Mouse (Mus musculus) liver, postnatal 0 days (tissue): ENCODE measurements around the gene Stk11ip. TPM values are rescaled to one million over a fixed set of nuclear protein-coding genes. Genes with fewer than 3 reads are reported as not detected.

Experiments used
- ATAC-seq: fragments of 200-750 bp; cut with Nextera tagmentation; 2 replicates; pipeline ENCODE4 v1.8.0; 2017; ENCODE audit warnings: mild to moderate bottlenecking, moderate library complexity
- DNase-seq: peaks from one replicate; pipeline ENCODE4 v3.0.0-alpha.2; 2016
- H3K27ac ChIP-seq: fragments of 300-500 bp; sonication (generic); 2 replicates; pipeline ENCODE4 v1.5.1; 2014; ENCODE audit warnings: antibody characterized with exemption, moderate library complexity, mild to moderate bottlenecking, low read depth
- H3K27me3 ChIP-seq: fragments of 300-500 bp; sonication (generic); 2 replicates; pipeline ENCODE4 v1.6.1; 2014; ENCODE audit warnings: low read length, control low read depth, mixed read lengths; ENCODE audit not compliant: insufficient read depth
- H3K36me3 ChIP-seq: fragments of 300-500 bp; sonication (generic); replicated peaks from 2 replicates; pipeline ENCODE4 v1.6.1; 2014; ENCODE audit warnings: mild to moderate bottlenecking, control low read depth, low read length, moderate library complexity, mixed read lengths; ENCODE audit not compliant: insufficient read depth
- H3K4me1 ChIP-seq: fragments of 300-500 bp; sonication (generic); 2 replicates; pipeline ENCODE4 v1.6.1; 2014; ENCODE audit warnings: antibody characterized with exemption, mild to moderate bottlenecking, control low read depth; ENCODE audit not compliant: insufficient read depth
- H3K4me2 ChIP-seq: fragments of 300-500 bp; sonication (generic); 2 replicates; pipeline ENCODE4 v1.6.1; 2014; ENCODE audit warnings: low read depth, mild to moderate bottlenecking, low read length, moderate library complexity, mixed read lengths
- H3K4me3 ChIP-seq: fragments of 300-500 bp; sonication (generic); 2 replicates; pipeline ENCODE4 v1.5.1; 2014; ENCODE audit warnings: low read depth, low read length
- H3K9ac ChIP-seq: fragments of 300-500 bp; sonication (generic); replicated peaks from 2 replicates; pipeline ENCODE4 v1.6.1; 2014; ENCODE audit warnings: mild to moderate bottlenecking, moderate library complexity
- H3K9me3 ChIP-seq: fragments of 300-500 bp; sonication (generic); 2 replicates; pipeline ENCODE4 v1.6.1; 2016; ENCODE audit warnings: mild to moderate bottlenecking, control low read depth, low read length, mixed read lengths
- CTCF ChIP-seq: sonication (generic); IDR thresholded peaks from 2 replicates; pipeline ENCODE4 v1.5.1; 2016; ENCODE audit warnings: antibody characterized with exemption, low read depth
- EP300 ChIP-seq: IDR thresholded peaks from 2 replicates; pipeline ENCODE4 v1.6.1; 2016; ENCODE audit warnings: antibody characterized with exemption, low read depth, mild to moderate bottlenecking
- WGBS: fragments of 180-500 bp; shearing (Covaris S2); extraction: QIAGEN DNeasy Blood & Tissue Kit; methylation state at CpG from one replicate; pipeline ENCODE4 v1.1.7; 2014; ENCODE audit not compliant: insufficient replicate concordance; 5-methylcytosine and 5-hydroxymethylcytosine counted together
- polyA plus RNA-seq: library from polyadenylated mRNA; unstranded; fragments of >200 nt; fragmentation: Nextera tagmentation; extraction: Ambion mirVana; gene quantifications from 2 replicates; pipeline ENCODE4 v1.2.1, GENCODE M21; 2015

Stk11ip gene
- polyA plus RNA-seq, 1 experiment from 2014 or later, result 3.3 TPM

- TF ChIP-seq EP300 (no peak), CTCF (no peak)
- no peaks in the 10 kb centered on the region for H3K36me3 ChIP-seq
- H3K4me1 ChIP-seq, result peaks cover under 1% of the 10 kb centered on the region; the same call in 1 of the 2 replicates
- H3K9me3 ChIP-seq, result no peaks in the 10 kb centered on the region
- H3K27ac ChIP-seq, result peak within 1 kb of the TSS; percentile 75
- peak; percentile 61; the same call in 1 of the 2 replicates for ATAC-seq
- H3K4me3 ChIP-seq, result peak within 1 kb of the TSS; percentile 54
- H3K9ac ChIP-seq, result peak within 1 kb of the TSS; percentile 59
- peak; percentile 45 for DNase-seq
- WGBS, result 4% methylated on average over 65 of the region's 65 CpGs
- peaks cover 43% of the 10 kb centered on the region for H3K27me3 ChIP-seq
- peak within 1 kb of the TSS; percentile 74 for H3K4me2 ChIP-seq
Observed at GRCm38 (mm10) chr1:75505956-75506831, 15.1 kb upstream of the Stk11ip start, which contains the start of gene Obsl1. Gene Obsl1 (minus strand): TSS chr1:75506452.

DNA sequence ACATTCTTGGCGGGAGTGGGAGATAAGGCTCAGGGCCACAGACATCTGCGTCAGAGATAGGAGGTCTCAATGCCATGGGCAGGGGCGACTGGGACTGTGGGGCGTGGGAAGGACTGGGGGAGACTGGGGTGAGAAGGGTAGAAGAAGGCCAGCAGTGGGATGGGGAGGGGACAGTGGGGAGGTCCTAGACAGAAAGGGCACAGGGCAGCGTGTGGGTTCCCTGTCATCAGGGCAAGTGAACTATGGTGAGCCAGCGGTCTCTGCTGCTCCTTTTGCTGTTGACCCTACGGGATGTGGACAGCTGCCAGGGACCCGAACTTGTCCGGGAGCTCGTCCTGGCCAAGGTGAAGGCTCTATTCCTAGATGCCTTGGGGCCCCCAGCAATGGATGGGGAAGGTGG is 14.3 kb upstream of the Stk11ip start, which contains the start of gene Inha:
Gene Inha, plus strand, starts transcription at position 72 of the 400 bp plus-strand sequence.
- no peaks in the 10 kb centered on the region for H3K36me3 ChIP-seq
- H3K27me3 ChIP-seq, result peaks cover 43% of the 10 kb centered on the region
- H3K27ac ChIP-seq, result peak within 1 kb of the TSS; percentile 75
- TF ChIP-seq EP300 (no peak), CTCF (no peak)
- peak within 1 kb of the TSS; percentile 74 for H3K4me2 ChIP-seq
- no peak for DNase-seq
- peak within 1 kb of the TSS; percentile 54 for H3K4me3 ChIP-seq
- 53% methylated on average over 10 of the region's 10 CpGs for WGBS
- H3K9ac ChIP-seq, result peak within 1 kb of the TSS; percentile 59
- H3K4me1 ChIP-seq, result peaks cover 4% of the 10 kb centered on the region; the same call in 1 of the 2 replicates
- H3K9me3 ChIP-seq, result no peaks in the 10 kb centered on the region
- ATAC-seq, result no peak

DNA sequence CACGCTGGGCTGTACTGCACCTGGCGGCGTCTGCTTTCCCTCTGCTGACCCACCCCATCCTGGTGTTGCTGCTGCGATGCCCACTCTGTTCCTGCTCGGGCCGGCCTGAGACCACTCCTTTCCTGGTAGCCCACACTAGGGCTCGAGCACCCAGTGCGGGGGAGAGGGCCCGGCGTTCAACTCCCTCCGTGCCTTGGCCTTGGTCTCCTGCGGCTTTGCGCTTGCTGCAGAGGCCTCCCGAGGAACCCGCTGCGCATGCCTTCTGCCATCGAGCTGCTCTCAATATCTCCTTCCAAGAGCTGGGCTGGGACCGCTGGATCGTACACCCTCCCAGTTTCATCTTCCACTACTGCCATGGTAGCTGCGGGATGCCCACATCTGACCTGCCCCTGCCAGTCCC is 11.7 kb upstream of the Stk11ip start:
- DNase-seq, result no peak
- no peak overlapping the region for H3K27ac ChIP-seq
- TF ChIP-seq EP300 (no peak), CTCF (no peak)
- H3K9ac ChIP-seq, result no peak overlapping the region
- H3K4me1 ChIP-seq, result peaks cover 4% of the 10 kb centered on the region; the same call in 1 of the 2 replicates
- H3K4me3 ChIP-seq, result no peak overlapping the region
- H3K4me2 ChIP-seq, result no peak overlapping the region
- H3K36me3 ChIP-seq, result no peaks in the 10 kb centered on the region
- 69% methylated on average over 20 of the region's 20 CpGs for WGBS
- ATAC-seq, result no peak
- H3K27me3 ChIP-seq, result peaks cover 34% of the 10 kb centered on the region
- no peaks in the 10 kb centered on the region for H3K9me3 ChIP-seq

- ATAC-seq, result no peak
- 48% methylated on average over 5 of the region's 5 CpGs for WGBS
- peaks cover 28% of the 10 kb centered on the region for H3K27me3 ChIP-seq
Observed at GRCm38 (mm10) chr1:75510154-75510553, 11.2 kb upstream of the Stk11ip start.

GRCm38 (mm10) chr1:75511437-75512210 is 9.7 kb upstream of the Stk11ip start:
- ATAC-seq (no peak), DNase-seq (no peak)
- no peak overlapping the region for H3K27ac ChIP-seq
- peaks cover 4% of the 10 kb centered on the region; the same call in 1 of the 2 replicates for H3K4me1 ChIP-seq
- no peaks in the 10 kb centered on the region for H3K36me3 ChIP-seq
- WGBS, result 61% methylated on average over 4 of the region's 4 CpGs
- no peaks in the 10 kb centered on the region for H3K9me3 ChIP-seq
- peaks cover 15% of the 10 kb centered on the region; the same call in 1 of the 2 replicates for H3K27me3 ChIP-seq
- H3K9ac ChIP-seq, result no peak overlapping the region
- H3K4me2 ChIP-seq, result no peak overlapping the region
- TF ChIP-seq EP300 (no peak), CTCF (no peak)
- H3K4me3 ChIP-seq, result no peak overlapping the region

More at GRCm38 (mm10) chr1:75510154-75510553, 11.2 kb upstream of the Stk11ip start:
- Histone ChIP-seq H3K27ac (no peak overlapping the region), H3K4me3 (no peak overlapping the region), H3K4me2 (no peak overlapping the region), H3K4me1 (peaks cover 4% of the 10 kb centered on the region; the same call in 1 of the 2 replicates), H3K9ac (no peak overlapping the region), H3K36me3 (no peaks in the 10 kb centered on the region), H3K9me3 (no peaks in the 10 kb centered on the region)
- TF ChIP-seq EP300, result no peak
- no peak for TF ChIP-seq CTCF
- no peak for DNase-seq
